Mouse (Mus musculus): Measurements from ENCODE around the gene Gm13290. TPM values are rescaled to one million over a fixed set of nuclear protein-coding genes. Genes with fewer than 3 reads are reported as not detected.
"Not testable (repeated sequence)": the region's sequence is repeated elsewhere in the genome, so short reads cannot be mapped to it uniquely, and the experiment has no call there.

Gm13290 gene
- 0.44 and 0.83 TPM in 2 replicates for polyA plus RNA-seq (2015; fragmentation: Nextera tagmentation; extraction: Ambion mirVana)

DNA sequence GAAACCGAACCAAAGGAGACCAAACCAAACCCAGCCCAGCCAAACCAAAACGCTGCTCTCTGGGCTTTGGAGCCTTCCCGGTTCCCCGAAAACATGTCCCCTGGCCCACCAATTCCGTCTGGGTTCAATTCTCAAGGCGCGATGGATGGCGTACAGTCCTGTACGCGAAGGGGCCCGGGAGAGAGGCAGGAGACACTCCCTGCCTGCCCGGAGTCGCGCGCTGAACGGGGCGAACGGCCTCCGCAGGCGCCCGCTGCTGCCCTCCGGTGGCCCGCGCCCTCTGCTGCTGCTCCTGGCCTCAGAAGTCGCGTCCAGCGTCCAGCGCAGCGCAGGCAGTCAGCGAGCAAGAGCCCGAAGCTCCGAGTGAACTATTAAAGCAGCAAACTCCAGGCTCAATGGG is at the start of gene Gm13290:
TSS of gene Gm13290 (plus strand) at position 301 of the 400 bp plus-strand sequence.
- H3K27ac ChIP-seq (ENCODE audit: low read length); H3K9me3 ChIP-seq (ENCODE audit: control insufficient read depth, low read length); ATAC-seq; H3K9ac ChIP-seq (ENCODE audit: low read depth, low read length); H3K27me3 ChIP-seq (replicated peaks; ENCODE audit: control insufficient read depth, insufficient read depth, low read length); H3K4me1 ChIP-seq (ENCODE audit: control insufficient read depth, insufficient read depth, low read length); H3K36me3 ChIP-seq (ENCODE audit: control insufficient read depth, insufficient read depth, low read length); H3K4me3 ChIP-seq (ENCODE audit: low read length); H3K4me2 ChIP-seq (ENCODE audit: low read depth, low read length): not testable (repeated sequence)
- no CpG with 5 or more reads among the region's 32 CpGs for WGBS

- H3K4me3 ChIP-seq (ENCODE audit: low read length) = no peak overlapping the region
- no peaks in the 10 kb centered on the region for H3K4me1 ChIP-seq (ENCODE audit: control insufficient read depth, insufficient read depth, low read length)
- H3K27ac ChIP-seq (ENCODE audit: low read length) = no peak overlapping the region
- no peaks in the 10 kb centered on the region for H3K27me3 ChIP-seq (replicated peaks; ENCODE audit: control insufficient read depth, insufficient read depth, low read length)
- H3K4me2 ChIP-seq (ENCODE audit: low read depth, low read length) = no peak overlapping the region
- H3K9me3 ChIP-seq (ENCODE audit: control insufficient read depth, low read length) = no peaks in the 10 kb centered on the region
- H3K9ac ChIP-seq (ENCODE audit: low read depth, low read length) = no peak overlapping the region
- H3K36me3 ChIP-seq (ENCODE audit: control insufficient read depth, insufficient read depth, low read length) = no peaks in the 10 kb centered on the region
- WGBS = 75% methylated on average over 6 of the region's 6 CpGs
- no peak for ATAC-seq
Measured at GRCm38 (mm10) chr4:88726727-88727126, 46.9 kb upstream of the Gm13290 start.

DNA sequence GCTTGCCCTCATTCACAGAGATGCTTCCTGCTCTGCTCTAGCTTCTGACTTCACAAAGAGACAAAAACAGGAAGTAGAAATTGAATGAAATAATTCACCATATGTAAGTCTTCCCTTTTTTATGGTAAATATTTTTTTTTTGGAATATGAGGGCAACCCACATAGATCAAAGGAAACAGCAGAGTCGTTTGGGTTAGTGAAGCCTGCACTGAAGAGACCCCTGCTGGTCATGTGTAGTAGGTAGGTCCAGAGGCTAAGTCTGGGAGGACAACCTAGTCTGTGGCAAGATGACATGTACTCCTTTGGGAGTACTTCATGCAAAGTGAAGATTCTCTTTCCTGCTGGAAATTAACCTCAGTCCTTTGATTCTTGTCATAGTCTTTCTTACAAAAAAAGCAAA is 46.3 kb upstream of the Gm13290 start:
- Histone ChIP-seq H3K4me1 (ENCODE audit: control insufficient read depth, insufficient read depth, low read length) (no peaks in the 10 kb centered on the region), H3K36me3 (ENCODE audit: control insufficient read depth, insufficient read depth, low read length) (no peaks in the 10 kb centered on the region), H3K27me3 (replicated peaks; ENCODE audit: control insufficient read depth, insufficient read depth, low read length) (no peaks in the 10 kb centered on the region), H3K27ac (ENCODE audit: low read length) (no peak overlapping the region), H3K4me3 (ENCODE audit: low read length) (no peak overlapping the region), H3K4me2 (ENCODE audit: low read depth, low read length) (no peak overlapping the region), H3K9ac (ENCODE audit: low read depth, low read length) (no peak overlapping the region), H3K9me3 (ENCODE audit: control insufficient read depth, low read length) (no peaks in the 10 kb centered on the region)
- 5% methylated on average over 1 of the region's 1 CpGs for WGBS
- ATAC-seq = no peak

- no peaks in the 10 kb centered on the region for H3K36me3 ChIP-seq (ENCODE audit: control insufficient read depth, insufficient read depth, low read length)
- H3K4me2 ChIP-seq (ENCODE audit: low read depth, low read length) = no peak overlapping the region
- no peak overlapping the region for H3K9ac ChIP-seq (ENCODE audit: low read depth, low read length)
- H3K9me3 ChIP-seq (ENCODE audit: control insufficient read depth, low read length) = no peaks in the 10 kb centered on the region
- H3K27me3 ChIP-seq (replicated peaks; ENCODE audit: control insufficient read depth, insufficient read depth, low read length) = no peaks in the 10 kb centered on the region
- H3K27ac ChIP-seq (ENCODE audit: low read length) = no peak overlapping the region
- ATAC-seq = no peak
- peaks cover 3% of the 10 kb centered on the region; the same call in 1 of the 2 replicates for H3K4me1 ChIP-seq (ENCODE audit: control insufficient read depth, insufficient read depth, low read length)
- H3K4me3 ChIP-seq (ENCODE audit: low read length) = no peak overlapping the region
- WGBS = 4% methylated on average over 2 of the region's 2 CpGs
Measured at GRCm38 (mm10) chr4:88738480-88738879, 35.2 kb upstream of the Gm13290 start.

DNA sequence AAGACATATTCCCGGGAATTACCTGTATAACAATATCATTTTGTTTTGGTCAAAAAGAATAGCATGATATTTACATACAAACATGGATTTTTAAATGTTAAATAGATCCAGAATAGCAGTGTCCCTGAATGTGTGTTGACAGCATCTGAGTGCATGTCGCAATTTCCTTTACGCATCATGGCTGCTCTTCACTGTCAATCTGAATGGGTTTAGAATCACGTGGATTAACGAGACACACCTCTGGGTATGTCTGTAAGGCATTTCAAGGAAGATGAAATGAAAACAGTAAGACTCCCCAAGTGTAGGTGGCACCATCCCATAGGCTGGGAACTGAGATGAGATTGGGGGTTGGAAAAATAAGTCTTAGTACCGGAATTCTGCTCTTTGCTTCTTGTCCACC is 34.6 kb upstream of the Gm13290 start:
- peaks cover 3% of the 10 kb centered on the region; the same call in 1 of the 2 replicates for H3K4me1 ChIP-seq (ENCODE audit: control insufficient read depth, insufficient read depth, low read length)
- 86% methylated on average over 6 of the region's 6 CpGs for WGBS
- no peak overlapping the region for H3K27ac ChIP-seq (ENCODE audit: low read length)
- H3K4me2 ChIP-seq (ENCODE audit: low read depth, low read length) = no peak overlapping the region
- no peak for ATAC-seq
- no peak overlapping the region for H3K4me3 ChIP-seq (ENCODE audit: low read length)
- no peaks in the 10 kb centered on the region for H3K36me3 ChIP-seq (ENCODE audit: control insufficient read depth, insufficient read depth, low read length)
- H3K9me3 ChIP-seq (ENCODE audit: control insufficient read depth, low read length) = no peaks in the 10 kb centered on the region
- no peaks in the 10 kb centered on the region for H3K27me3 ChIP-seq (replicated peaks; ENCODE audit: control insufficient read depth, insufficient read depth, low read length)
- H3K9ac ChIP-seq (ENCODE audit: low read depth, low read length) = no peak overlapping the region

DNA sequence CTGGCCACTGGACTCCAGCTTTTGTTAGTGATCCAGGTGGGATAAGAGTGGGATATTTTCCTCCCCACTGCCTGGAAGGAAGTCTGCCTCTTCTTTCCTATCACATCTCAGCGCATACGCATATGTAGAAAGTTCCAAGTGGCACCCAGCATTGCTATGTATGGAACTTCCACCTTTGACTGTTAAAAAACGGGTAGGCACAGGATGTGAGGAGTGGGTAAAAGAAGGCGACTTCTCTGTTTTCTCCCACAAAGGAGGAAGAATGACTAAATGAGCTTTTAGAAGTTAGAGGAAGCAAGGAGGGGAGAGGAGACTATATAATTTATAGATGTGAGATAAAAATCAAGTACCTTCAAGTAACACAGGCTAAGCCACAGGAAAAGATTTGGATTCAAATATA is 32.2 kb upstream of the Gm13290 start:
- no peak overlapping the region for H3K9ac ChIP-seq (ENCODE audit: low read depth, low read length)
- H3K27ac ChIP-seq (ENCODE audit: low read length) = no peak overlapping the region
- no peak for ATAC-seq
- WGBS = 86% methylated on average over 4 of the region's 4 CpGs
- H3K4me2 ChIP-seq (ENCODE audit: low read depth, low read length) = no peak overlapping the region
- H3K4me1 ChIP-seq (ENCODE audit: control insufficient read depth, insufficient read depth, low read length) = peaks cover 3% of the 10 kb centered on the region; the same call in 1 of the 2 replicates
- H3K4me3 ChIP-seq (ENCODE audit: low read length) = no peak overlapping the region
- no peaks in the 10 kb centered on the region for H3K9me3 ChIP-seq (ENCODE audit: control insufficient read depth, low read length)
- no peaks in the 10 kb centered on the region for H3K27me3 ChIP-seq (replicated peaks; ENCODE audit: control insufficient read depth, insufficient read depth, low read length)
- H3K36me3 ChIP-seq (ENCODE audit: control insufficient read depth, insufficient read depth, low read length) = no peaks in the 10 kb centered on the region

DNA sequence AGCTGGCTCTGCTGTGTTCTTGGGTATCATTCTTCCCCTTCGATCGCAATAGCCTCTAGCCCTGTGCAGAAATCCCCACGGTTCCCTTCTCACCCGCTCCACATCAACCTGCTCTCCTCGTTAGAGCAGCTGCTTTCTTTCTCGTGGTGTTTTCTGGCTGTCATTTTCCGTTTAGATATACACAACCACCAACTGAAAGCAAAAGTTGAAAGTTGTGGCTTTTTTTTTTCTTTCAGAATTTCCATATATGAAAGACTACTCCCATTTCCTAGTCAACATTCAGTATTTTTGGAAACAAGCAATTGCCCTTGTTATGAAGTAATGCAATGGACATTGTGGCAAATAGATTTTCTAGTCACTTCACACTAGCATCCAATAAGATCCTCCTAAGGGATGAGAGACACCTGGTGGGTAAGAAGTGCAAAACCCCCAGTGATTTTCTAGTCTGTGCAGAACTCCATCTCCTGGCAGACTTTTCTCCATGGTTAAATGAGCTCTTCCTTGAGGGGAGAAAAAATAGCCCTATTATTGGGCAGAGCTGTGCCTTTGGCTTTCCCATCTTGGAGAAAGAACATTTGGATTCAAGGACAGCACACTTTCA is 30.8 kb upstream of the Gm13290 start:
- Histone ChIP-seq H3K36me3 (ENCODE audit: control insufficient read depth, insufficient read depth, low read length) (no peaks in the 10 kb centered on the region), H3K4me2 (ENCODE audit: low read depth, low read length) (no peak overlapping the region), H3K27ac (ENCODE audit: low read length) (no peak overlapping the region), H3K9ac (ENCODE audit: low read depth, low read length) (no peak overlapping the region), H3K4me1 (ENCODE audit: control insufficient read depth, insufficient read depth, low read length) (peaks cover 3% of the 10 kb centered on the region; the same call in 1 of the 2 replicates), H3K4me3 (ENCODE audit: low read length) (no peak overlapping the region), H3K9me3 (ENCODE audit: control insufficient read depth, low read length) (no peaks in the 10 kb centered on the region), H3K27me3 (replicated peaks; ENCODE audit: control insufficient read depth, insufficient read depth, low read length) (no peaks in the 10 kb centered on the region)
- WGBS = 58% methylated on average over 7 of the region's 7 CpGs
- ATAC-seq = no peak

DNA sequence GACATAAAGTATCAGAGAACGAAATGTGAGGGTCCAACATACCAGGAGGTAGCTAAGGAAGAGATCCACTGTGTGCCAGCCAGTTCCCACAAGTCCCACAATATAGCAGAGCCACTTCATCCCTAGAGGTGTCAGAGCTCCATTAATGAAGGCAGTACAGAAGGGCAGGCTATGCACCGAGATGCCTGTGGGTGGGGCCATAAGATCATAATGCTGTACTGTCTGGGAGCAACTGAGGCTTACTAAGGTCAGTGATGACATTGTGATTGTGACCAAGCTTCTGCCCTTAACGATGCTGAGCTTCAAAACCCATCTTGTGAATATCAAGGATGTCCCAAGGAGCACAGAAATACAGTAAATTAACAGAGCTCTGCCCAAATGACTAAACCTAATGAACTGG is 29.4 kb upstream of the Gm13290 start:
- 78% methylated on average over 3 of the region's 3 CpGs for WGBS
- Histone ChIP-seq H3K27ac (ENCODE audit: low read length) (no peak overlapping the region), H3K4me3 (ENCODE audit: low read length) (no peak overlapping the region), H3K36me3 (ENCODE audit: control insufficient read depth, insufficient read depth, low read length) (no peaks in the 10 kb centered on the region), H3K9ac (ENCODE audit: low read depth, low read length) (no peak overlapping the region), H3K4me2 (ENCODE audit: low read depth, low read length) (no peak overlapping the region), H3K4me1 (ENCODE audit: control insufficient read depth, insufficient read depth, low read length) (peaks cover 3% of the 10 kb centered on the region; the same call in 1 of the 2 replicates), H3K27me3 (replicated peaks; ENCODE audit: control insufficient read depth, insufficient read depth, low read length) (no peaks in the 10 kb centered on the region), H3K9me3 (ENCODE audit: control insufficient read depth, low read length) (no peaks in the 10 kb centered on the region)
- ATAC-seq = no peak

- H3K9ac ChIP-seq (ENCODE audit: low read depth, low read length) = no peak overlapping the region
- no peaks in the 10 kb centered on the region for H3K9me3 ChIP-seq (ENCODE audit: control insufficient read depth, low read length)
- no peak overlapping the region for H3K4me3 ChIP-seq (ENCODE audit: low read length)
- WGBS = 59% methylated on average over 6 of the region's 6 CpGs
- no peaks in the 10 kb centered on the region for H3K36me3 ChIP-seq (ENCODE audit: control insufficient read depth, insufficient read depth, low read length)
- no peak overlapping the region for H3K27ac ChIP-seq (ENCODE audit: low read length)
- no peak for ATAC-seq
- H3K4me2 ChIP-seq (ENCODE audit: low read depth, low read length) = no peak overlapping the region
- H3K4me1 ChIP-seq (ENCODE audit: control insufficient read depth, insufficient read depth, low read length) = no peaks in the 10 kb centered on the region
- H3K27me3 ChIP-seq (replicated peaks; ENCODE audit: control insufficient read depth, insufficient read depth, low read length) = no peaks in the 10 kb centered on the region
Measured at GRCm38 (mm10) chr4:88749926-88750325, 23.7 kb upstream of the Gm13290 start.

DNA sequence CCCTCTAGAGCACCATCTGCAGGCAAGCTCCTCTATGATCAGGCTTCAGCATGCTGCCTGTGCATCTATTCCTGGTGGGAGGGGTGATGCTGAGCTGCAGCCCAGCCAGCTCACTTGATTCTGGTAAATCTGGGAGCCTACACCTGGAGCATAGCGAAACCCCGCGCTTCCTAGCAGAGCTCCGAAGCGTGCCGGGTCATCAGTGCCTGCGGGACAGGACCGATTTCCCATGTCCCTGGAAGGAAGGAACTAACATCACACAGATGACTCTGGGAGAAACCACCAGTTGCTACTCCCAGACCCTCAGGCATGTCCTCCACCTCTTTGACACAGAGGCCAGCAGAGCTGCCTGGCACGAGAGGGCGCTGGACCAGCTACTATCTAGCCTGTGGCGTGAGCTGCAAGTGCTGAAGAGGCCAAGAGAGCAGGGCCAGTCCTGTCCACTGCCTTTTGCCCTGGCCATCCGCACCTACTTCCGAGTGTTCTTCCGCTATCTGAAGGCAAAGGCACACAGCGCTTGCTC is 18.8 kb upstream of the Gm13290 start, which contains the start of gene Gm13271:
TSS of gene Gm13271 (plus strand) at position 51 of the 523 bp plus-strand sequence.
- H3K9me3 ChIP-seq (ENCODE audit: control insufficient read depth, low read length); H3K9ac ChIP-seq (ENCODE audit: low read depth, low read length); H3K27me3 ChIP-seq (replicated peaks; ENCODE audit: control insufficient read depth, insufficient read depth, low read length); H3K4me2 ChIP-seq (ENCODE audit: low read depth, low read length); H3K4me3 ChIP-seq (ENCODE audit: low read length); H3K27ac ChIP-seq (ENCODE audit: low read length); ATAC-seq; H3K36me3 ChIP-seq (ENCODE audit: control insufficient read depth, insufficient read depth, low read length); H3K4me1 ChIP-seq (ENCODE audit: control insufficient read depth, insufficient read depth, low read length): not testable (repeated sequence)
- 74% methylated on average over 14 of the region's 15 CpGs for WGBS
